Mouse (Mus musculus) spleen, adult 2 months (tissue): ENCODE measurements around the gene Reep6.

Experiments used
- CTCF ChIP-seq: fragments of 200-500 bp; IDR thresholded peaks from 2 replicates; pipeline ENCODE4 v1.5.1; 2011; ENCODE audit warnings: mild to moderate bottlenecking, inconsistent platforms; ENCODE audit not compliant: insufficient read depth, insufficient read length, insufficient replicate concordance; ENCODE audit errors: extremely low read depth
- POLR2A ChIP-seq: fragments of 200-500 bp; IDR thresholded peaks from 2 replicates; pipeline ENCODE4 v1.6.1; 2011; ENCODE audit warnings: low read depth, low read length, inconsistent platforms

- TF ChIP-seq CTCF = no peak
- TF ChIP-seq POLR2A = no peak
These were observed 36.4 kb upstream of the Reep6 start for GRCm38 (mm10) chr10:80293325-80293724.
